Mouse (Mus musculus) cerebellum, adult 2 months (tissue): ENCODE measurements around the gene Gm7361.
"Not testable (repeated sequence)": the region's sequence is repeated elsewhere in the genome, so short reads cannot be mapped to it uniquely, and the experiment has no call there.

Experiments used
- CTCF ChIP-seq: fragments of 200-500 bp; IDR thresholded peaks from 2 replicates; pipeline ENCODE4 v1.5.1; 2011; ENCODE audit warnings: low read depth, mild to moderate bottlenecking, control low read depth, low read length, moderate library complexity, borderline replicate concordance; ENCODE audit not compliant: insufficient read depth
- POLR2A ChIP-seq: fragments of 200-500 bp; IDR thresholded peaks from 2 replicates; pipeline ENCODE4 v1.6.1; 2011; ENCODE audit warnings: low read length, control low read depth, borderline replicate concordance; ENCODE audit not compliant: insufficient read depth

GRCm38 (mm10) chr5:26257391-26257790 is at the start of gene Gm7361:
- not testable (repeated sequence) for TF ChIP-seq POLR2A, CTCF
